Mouse (Mus musculus): ENCODE data around the gene Gm20388.

GRCm38 (mm10) chr8:123333091-123333587 is 3422.5 kb downstream of the Gm20388 start:
- TF ChIP-seq CTCF (IDR thresholded peaks at IDR 0.05; ENCODE audit: low read depth): no peak
- TF ChIP-seq EP300 (optimal IDR thresholded peaks at IDR 0.05): no peak
